ENCODE assay signal across 17 mouse cellular contexts in the genomic region with DNA sequence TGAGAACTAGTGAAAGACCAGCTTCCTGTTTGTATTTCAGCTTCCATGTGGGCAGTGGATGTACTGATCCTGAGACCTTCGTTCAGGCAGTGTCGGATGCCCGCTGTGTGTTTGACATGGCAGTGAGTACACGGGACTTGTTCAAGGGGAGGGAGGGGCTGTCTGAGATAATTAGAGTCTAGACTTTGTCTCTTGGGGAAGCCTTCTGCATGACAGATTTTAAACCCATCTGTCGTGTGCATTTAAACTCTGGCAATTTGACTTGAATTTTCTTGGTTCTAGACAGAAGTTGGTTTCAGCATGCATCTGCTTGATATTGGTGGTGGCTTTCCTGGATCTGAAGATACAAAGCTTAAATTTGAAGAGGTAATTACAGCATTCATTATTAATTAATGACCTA. TPM values are rescaled to one million over a fixed set of nuclear protein-coding genes. Genes with fewer than 3 reads are reported as not detected.
DNase-seq lines count a peak whose midpoint lies in the region; ATAC-seq and TF ChIP-seq lines count a peak whose summit lies in the region.
"Had no signal": no experiment of that assay in that cellular context is flagged by ENCODE, and none has a peak within 500 bp of the region (broad histone marks: within the 10 kb centered on the region; RNA-seq: fewer than 3 reads in every experiment).

No protein-coding gene starts in this region.

- no peak for ATAC-seq in intestine, embryonic 14.5 days (replicated peaks; ENCODE audit: low FRiP score, low TSS enrichment, low read depth)
- no peak for ATAC-seq in intestine, embryonic 15.5 days
- no peak for ATAC-seq in midbrain, embryonic 14.5 days (ENCODE audit: low FRiP score, low TSS enrichment)
- no peak for ATAC-seq in midbrain, embryonic 15.5 days (replicated peaks)
- ATAC-seq: CD4-positive, CD25-positive, alpha-beta regulatory T cell, adult 4 months; lung, postnatal 0 days had no signal

- no peak overlapping the region for H3K4me3 ChIP-seq in cerebellum, adult 2 months (replicated peaks; ENCODE audit: insufficient read depth, low read depth, low read length)
- no peak overlapping the region for H3K4me3 ChIP-seq in intestine, embryonic 14.5 days (ENCODE audit: low read depth, low read length)
- no peak overlapping the region for H3K4me3 ChIP-seq in intestine, embryonic 15.5 days (replicated peaks)
- H3K4me3 ChIP-seq in midbrain, embryonic 14.5 days (replicated peaks; ENCODE audit: low read depth, low read length): no peak overlapping the region
- no peak overlapping the region for H3K4me3 ChIP-seq in midbrain, embryonic 15.5 days
- H3K4me3 ChIP-seq: limb, embryonic 15.5 days had no signal

- WGBS in cerebellum, adult 2 months: 37% methylated on average over 5 of the region's 5 CpGs
- WGBS in intestine, embryonic 14.5 days: 80% methylated on average over 5 of the region's 5 CpGs
- WGBS in intestine, embryonic 15.5 days: 71% methylated on average over 5 of the region's 5 CpGs
- 43% methylated on average over 5 of the region's 5 CpGs for WGBS in midbrain, embryonic 14.5 days
- WGBS in midbrain, embryonic 15.5 days: 27% methylated on average over 5 of the region's 5 CpGs

- DNase-seq in cerebellum, postnatal 10 days: peak; percentile 46 to 56
- DNase-seq in cerebellum, adult 2 months: no peak
- peak; percentile 39 for DNase-seq in intestine, embryonic 14.5 days (ENCODE audit: low spot score)
- peak; percentile 40 for DNase-seq in midbrain, embryonic 14.5 days
- peak; percentile 62 for DNase-seq in retina, embryonic 14.5 days (ENCODE audit: low spot score)
- DNase-seq in spleen, adult 12 weeks (ENCODE audit: low spot score): no peak
- DNase-seq: cerebellum, adult 11-12 months; gastrocnemius, postnatal 25 days; kidney, adult 18-20 months; kidney, postnatal 10 days; thymus, adult 18-20 months had no signal

- H3K27me3 ChIP-seq in cerebellum, adult 2 months (ENCODE audit: control insufficient read depth, insufficient read depth, low read length): no peaks in the 10 kb centered on the region
- H3K27me3 ChIP-seq in intestine, embryonic 14.5 days (replicated peaks; ENCODE audit: control insufficient read depth, insufficient read depth, low read length): no peaks in the 10 kb centered on the region
- H3K27me3 ChIP-seq in intestine, embryonic 15.5 days (replicated peaks): no peaks in the 10 kb centered on the region
- H3K27me3 ChIP-seq in midbrain, embryonic 14.5 days (ENCODE audit: control insufficient read depth, insufficient read depth, low read length): no peaks in the 10 kb centered on the region
- H3K27me3 ChIP-seq in midbrain, embryonic 15.5 days (replicated peaks): no peaks in the 10 kb centered on the region
- H3K27me3 ChIP-seq: limb, embryonic 15.5 days had no signal

- no peak overlapping the region for H3K4me2 ChIP-seq in intestine, embryonic 14.5 days (ENCODE audit: low read length)
- H3K4me2 ChIP-seq in intestine, embryonic 15.5 days (replicated peaks): no peak overlapping the region
- no peak overlapping the region for H3K4me2 ChIP-seq in midbrain, embryonic 14.5 days (ENCODE audit: low read length)
- no peak overlapping the region for H3K4me2 ChIP-seq in midbrain, embryonic 15.5 days
- H3K4me2 ChIP-seq: hindbrain, embryonic 14.5 days; limb, embryonic 15.5 days had no signal

- peaks cover 52% of the 10 kb centered on the region for H3K36me3 ChIP-seq in intestine, embryonic 14.5 days (ENCODE audit: control insufficient read depth, insufficient read depth, low read length)
- peaks cover 12% of the 10 kb centered on the region; the same call in 1 of the 2 replicates for H3K36me3 ChIP-seq in intestine, embryonic 15.5 days
- peaks cover 45% of the 10 kb centered on the region for H3K36me3 ChIP-seq in midbrain, embryonic 14.5 days (ENCODE audit: control insufficient read depth, insufficient read depth, low read length)
- H3K36me3 ChIP-seq in midbrain, embryonic 15.5 days (replicated peaks): peaks cover 22% of the 10 kb centered on the region; the same call in 1 of the 2 replicates

- H3K4me1 ChIP-seq in cerebellum, adult 2 months (ENCODE audit: control insufficient read depth, insufficient read depth, low read length): no peaks in the 10 kb centered on the region
- peaks cover 6% of the 10 kb centered on the region for H3K4me1 ChIP-seq in intestine, embryonic 14.5 days (replicated peaks; ENCODE audit: control insufficient read depth, insufficient read depth, low read length)
- peaks cover 5% of the 10 kb centered on the region; the same call in 1 of the 2 replicates for H3K4me1 ChIP-seq in intestine, embryonic 15.5 days (replicated peaks)
- H3K4me1 ChIP-seq in midbrain, embryonic 14.5 days (ENCODE audit: control insufficient read depth, insufficient read depth, low read length): peaks cover 15% of the 10 kb centered on the region
- H3K4me1 ChIP-seq in midbrain, embryonic 15.5 days: peaks cover 25% of the 10 kb centered on the region

- no peak overlapping the region for H3K9ac ChIP-seq in intestine, embryonic 14.5 days (ENCODE audit: low read length)
- H3K9ac ChIP-seq in intestine, embryonic 15.5 days: no peak overlapping the region
- H3K9ac ChIP-seq in midbrain, embryonic 14.5 days (replicated peaks; ENCODE audit: low read length): no peak overlapping the region
- no peak overlapping the region for H3K9ac ChIP-seq in midbrain, embryonic 15.5 days
- H3K9ac ChIP-seq: hindbrain, embryonic 14.5 days; limb, embryonic 15.5 days had no signal

- no peaks in the 10 kb centered on the region for H3K9me3 ChIP-seq in intestine, embryonic 14.5 days (ENCODE audit: control insufficient read depth, low read length)
- H3K9me3 ChIP-seq in intestine, embryonic 15.5 days: no peaks in the 10 kb centered on the region
- no peaks in the 10 kb centered on the region for H3K9me3 ChIP-seq in midbrain, embryonic 14.5 days (ENCODE audit: control insufficient read depth, low read length)
- no peaks in the 10 kb centered on the region for H3K9me3 ChIP-seq in midbrain, embryonic 15.5 days
- H3K9me3 ChIP-seq: limb, embryonic 15.5 days had no signal

- no peak for TF ChIP-seq POLR2A in cerebellum, adult 2 months (IDR thresholded peaks at IDR 0.05; ENCODE audit: borderline replicate concordance, insufficient read depth, low read length)

- H3K27ac ChIP-seq in cerebellum, adult 2 months (ENCODE audit: insufficient read depth, low read length): no peak overlapping the region
- H3K27ac ChIP-seq in intestine, embryonic 14.5 days (ENCODE audit: low read depth): no peak overlapping the region
- H3K27ac ChIP-seq in intestine, embryonic 15.5 days: no peak overlapping the region
- no peak overlapping the region for H3K27ac ChIP-seq in midbrain, embryonic 14.5 days (replicated peaks; ENCODE audit: low read depth, low read length)
- no peak overlapping the region for H3K27ac ChIP-seq in midbrain, embryonic 15.5 days
- H3K27ac ChIP-seq: hindbrain, embryonic 14.5 days; limb, embryonic 15.5 days had no signal

- no peak for TF ChIP-seq CTCF in cerebellum, adult 2 months (IDR thresholded peaks at IDR 0.05; ENCODE audit: borderline replicate concordance, insufficient read depth, low read depth, low read length)

RNA-seq across cellular contexts. Expression of a gene that starts 3.9 kb away (rescaled TPM):
- polyA plus RNA-seq in cerebellum, adult 2 months (2012; rRNA removed): 108 and 115 TPM in 2 replicates
- polyA plus RNA-seq in intestine, embryonic 14.5 days (2014; fragmentation: Nextera tagmentation; extraction: Ambion mirVana): 234 and 237 TPM in 2 replicates
- polyA plus RNA-seq in intestine, embryonic 15.5 days (2015; fragmentation: Nextera tagmentation; extraction: Ambion mirVana): 203 and 216 TPM in 2 replicates
- polyA plus RNA-seq in midbrain, embryonic 14.5 days (2014; fragmentation: Nextera tagmentation; extraction: Ambion mirVana): 149 and 192 TPM in 2 replicates
- polyA plus RNA-seq in midbrain, embryonic 15.5 days (2015; fragmentation: Nextera tagmentation; extraction: Ambion mirVana): 138 and 148 TPM in 2 replicates

Comparison
In these comparisons a context has a peak if more than half of its experiments do, and no peak if none do; other contexts are left out.
1. DNase-seq: peak in cerebellum, postnatal 10 days (2 of 2), intestine, embryonic 14.5 days (single experiment), midbrain, embryonic 14.5 days (single experiment) and retina, embryonic 14.5 days (single experiment); none in cerebellum, adult 2 months (0 of 2) and spleen, adult 12 weeks (single experiment).